Mouse (Mus musculus) cerebellum, adult (tissue): ENCODE results near the gene Megf8.
A peak's percentile ranks its signal among the peaks of the same experiment; 100 is the strongest.
"Not testable (repeated sequence)": the region's sequence is repeated elsewhere in the genome, so short reads cannot be mapped to it uniquely, and the experiment has no call there.

ENCODE experiments used
- ATAC-seq: cut with Nextera tagmentation; 2 replicates; pipeline ENCODE4 v1.9.2; 2017; ENCODE audit warnings: mild to moderate bottlenecking, moderate library complexity, mixed read lengths; ENCODE audit not compliant: insufficient number of reproducible peaks, low FRiP score, low TSS enrichment

Gene Megf8

GRCm38 (mm10) chr7:25323219-25323618 is 6.3 kb downstream of the Megf8 start:
- ATAC-seq: no peak

- not testable (repeated sequence) for ATAC-seq
Observed at GRCm38 (mm10) chr7:25325431-25325830, 8.5 kb downstream of the Megf8 start.

GRCm38 (mm10) chr7:25326233-25326632 is 9.3 kb downstream of the Megf8 start:
- ATAC-seq: no peak

GRCm38 (mm10) chr7:25333596-25334307 is 16.8 kb downstream of the Megf8 start:
- ATAC-seq: no peak; the same call in 1 of the 2 replicates

- ATAC-seq: no peak
Observed at GRCm38 (mm10) chr7:25334472-25334871, 17.5 kb downstream of the Megf8 start.

GRCm38 (mm10) chr7:25339329-25339728 is 22.4 kb downstream of the Megf8 start:
- no peak for ATAC-seq

- no peak for ATAC-seq
Observed at GRCm38 (mm10) chr7:25341000-25341784, 24.2 kb downstream of the Megf8 start.

GRCm38 (mm10) chr7:25348861-25349260 is 31.9 kb downstream of the Megf8 start:
- no peak for ATAC-seq

GRCm38 (mm10) chr7:25358721-25359206 is 41.8 kb downstream of the Megf8 start:
- ATAC-seq: 0 out of 2 replicates have a peak, but pooled peaks have one; percentile 38

- ATAC-seq: peak; percentile 53
Observed at GRCm38 (mm10) chr7:25363151-25363550, 46.2 kb downstream of the Megf8 start.

GRCm38 (mm10) chr7:25363632-25364031 is 46.7 kb downstream of the Megf8 start:
- ATAC-seq: no peak

GRCm38 (mm10) chr7:25365937-25366625 is 49.1 kb downstream of the Megf8 start:
- ATAC-seq: no peak

GRCm38 (mm10) chr7:25367632-25368293 is 50.8 kb downstream of the Megf8 start:
- no peak for ATAC-seq

- ATAC-seq: peak; percentile 53; the same call in 1 of the 2 replicates
Observed at GRCm38 (mm10) chr7:25368333-25368732, 51.4 kb downstream of the Megf8 start.

- ATAC-seq: no peak
Observed at GRCm38 (mm10) chr7:25369058-25369749, 52.2 kb downstream of the Megf8 start, which contains the start of gene Cnfn. TSS of gene Cnfn (minus strand) at chr7:25369724.

- no peak for ATAC-seq
Observed at GRCm38 (mm10) chr7:25372441-25372840, 55.5 kb downstream of the Megf8 start.

GRCm38 (mm10) chr7:25376556-25376955 is 59.6 kb downstream of the Megf8 start:
- ATAC-seq: peak; percentile 83

- no peak for ATAC-seq
Observed at GRCm38 (mm10) chr7:25377100-25377700, 60.2 kb downstream of the Megf8 start.
